Mouse (Mus musculus) liver, embryonic 14.5 days (tissue): ENCODE measurements around the gene Abcc1.

Experiments used
- CTCF ChIP-seq: IDR thresholded peaks from 2 replicates; pipeline ENCODE4 v1.5.1; 2016; ENCODE audit warnings: antibody characterized with exemption, low read depth, control low read depth
- EP300 ChIP-seq: IDR thresholded peaks from 2 replicates; pipeline ENCODE4 v1.6.1; 2016; ENCODE audit warnings: antibody characterized with exemption, low read depth

GRCm38 (mm10) chr16:14366017-14366416 is 4.7 kb downstream of the Abcc1 start:
- TF ChIP-seq CTCF (no peak), EP300 (no peak)
